Mouse (Mus musculus): ENCODE data around the gene Adgrf1. TPM values are rescaled to one million over a fixed set of nuclear protein-coding genes. Genes with fewer than 3 reads are reported as not detected.

The Adgrf1 gene
- total and polyA plus RNA-seq, 3 experiments, result not detected

- TF ChIP-seq KAT2A (IDR thresholded peaks at IDR 0.05; ENCODE audit: insufficient replicate concordance, low read length) (no peak), NELFE (IDR thresholded peaks at IDR 0.05; ENCODE audit: low read depth, low read length) (no peak), UBTF (IDR thresholded peaks at IDR 0.05; ENCODE audit: low read depth, low read length) (no peak), MAFK (IDR thresholded peaks at IDR 0.05; ENCODE audit: insufficient replicate concordance, low read length) (no peak), CHD1 (IDR thresholded peaks at IDR 0.05; ENCODE audit: low read depth, low read length) (no peak)
- Histone ChIP-seq H3K9ac (ENCODE audit: insufficient read depth, low read depth) (no peak overlapping the region), H3K36me3 (replicated peaks in 1 of 2; ENCODE audit: control insufficient read depth in 1 of 2, insufficient read depth in 1 of 2, low read length in 1 of 2) (no peaks in the 10 kb centered on the region), H3K4me1 (ENCODE audit: control insufficient read depth in 1 of 2, insufficient read depth in 2 of 2) (no peaks in the 10 kb centered on the region), H3K4me3 (replicated peaks in 1 of 3; ENCODE audit: low read depth in 2 of 3, low read length in 2 of 3, poor library complexity in 1 of 3) (no peak overlapping the region), H3K79me2 (replicated peaks; ENCODE audit: control insufficient read depth, extremely low read depth, insufficient read depth, poor library complexity, severe bottlenecking) (no peaks in the 10 kb centered on the region), H3K27ac (ENCODE audit: insufficient read depth, low read depth) (no peak overlapping the region), H3K4me2 (ENCODE audit: insufficient read depth, low read depth, poor library complexity, severe bottlenecking) (no peak overlapping the region), H3K27me3 (replicated peaks) (no peaks in the 10 kb centered on the region), H3K9me3 (replicated peaks; ENCODE audit: low read length) (peaks cover 36% of the 10 kb centered on the region)
- in situ Hi-C loops (cut with MboI; ENCODE audit: low pct_ligation_motif_present, low pct_unique_long_range_greater_than_20kb, low sequenced_read_pairs), result no loop called here
- dilution Hi-C loops (cut with MboI; ENCODE audit: extremely low pct_ligation_motif_present, extremely low pct_unique_long_range_greater_than_20kb, low sequenced_read_pairs), result no loop called here
- DNase-seq (ENCODE audit: extremely low read depth), result no peak
Observed at GRCm38 (mm10) chr17:43361021-43361420, 90.9 kb downstream of the Adgrf1 start.

- no peak overlapping the region for H3K27ac ChIP-seq (ENCODE audit: insufficient read depth, low read depth)
- dilution Hi-C loops (cut with MboI; ENCODE audit: extremely low pct_ligation_motif_present, extremely low pct_unique_long_range_greater_than_20kb, low sequenced_read_pairs), result no loop called here
- H3K4me2 ChIP-seq (ENCODE audit: insufficient read depth, low read depth, poor library complexity, severe bottlenecking), result no peak overlapping the region
- H3K27me3 ChIP-seq (replicated peaks), result no peaks in the 10 kb centered on the region
- H3K36me3 ChIP-seq (replicated peaks in 1 of 2; ENCODE audit: control insufficient read depth in 1 of 2, insufficient read depth in 1 of 2, low read length in 1 of 2), result no peaks in the 10 kb centered on the region
- H3K4me3 ChIP-seq (replicated peaks in 1 of 3; ENCODE audit: low read depth in 2 of 3, low read length in 2 of 3, poor library complexity in 1 of 3), result no peak overlapping the region
- H3K9me3 ChIP-seq (replicated peaks; ENCODE audit: low read length), result peaks cover 37% of the 10 kb centered on the region
- no peak for DNase-seq (ENCODE audit: extremely low read depth)
- H3K4me1 ChIP-seq (ENCODE audit: control insufficient read depth in 1 of 2, insufficient read depth in 2 of 2), result no peaks in the 10 kb centered on the region; a peak in 1 of 4 replicates
- no peak for TF ChIP-seq KAT2A (IDR thresholded peaks at IDR 0.05; ENCODE audit: insufficient replicate concordance, low read length)
- no peak for TF ChIP-seq MAFK (IDR thresholded peaks at IDR 0.05; ENCODE audit: insufficient replicate concordance, low read length)
- TF ChIP-seq SIN3A (IDR thresholded peaks at IDR 0.05; ENCODE audit: low read length), result no peak
- TF ChIP-seq CTCF (conservative IDR thresholded peaks at IDR 0.05 in 1 of 2, IDR thresholded peaks at IDR 0.05 in 1 of 2; ENCODE audit: low read depth in 2 of 2, low read length in 2 of 2), result no peak
- TF ChIP-seq IRF4 (IDR thresholded peaks at IDR 0.05; ENCODE audit: low read depth, low read length), result no peak
- TF ChIP-seq ZNF384 (IDR thresholded peaks at IDR 0.05; ENCODE audit: low read depth, low read length), result no peak
- TF ChIP-seq ZMIZ1 (IDR thresholded peaks at IDR 0.05; ENCODE audit: low read depth, low read length), result no peak
- TF ChIP-seq MAZ (IDR thresholded peaks at IDR 0.05; ENCODE audit: low read depth, low read length), result no peak
- TF ChIP-seq EP300 (IDR thresholded peaks at IDR 0.05; ENCODE audit: low read length), result no peak
- in situ Hi-C loops (cut with MboI; ENCODE audit: low pct_ligation_motif_present, low pct_unique_long_range_greater_than_20kb, low sequenced_read_pairs), result no loop called here
- no peak overlapping the region for H3K9ac ChIP-seq (ENCODE audit: insufficient read depth, low read depth)
- H3K79me2 ChIP-seq (replicated peaks; ENCODE audit: control insufficient read depth, extremely low read depth, insufficient read depth, poor library complexity, severe bottlenecking), result no peaks in the 10 kb centered on the region
Observed at GRCm38 (mm10) chr17:43362362-43362761, 92.2 kb downstream of the Adgrf1 start.

GRCm38 (mm10) chr17:43362881-43363280 lies 92.8 kb downstream of the Adgrf1 start:
- Histone ChIP-seq H3K4me2 (ENCODE audit: insufficient read depth, low read depth, poor library complexity, severe bottlenecking) (no peak overlapping the region), H3K79me2 (replicated peaks; ENCODE audit: control insufficient read depth, extremely low read depth, insufficient read depth, poor library complexity, severe bottlenecking) (no peaks in the 10 kb centered on the region), H3K9ac (ENCODE audit: insufficient read depth, low read depth) (no peak overlapping the region), H3K9me3 (replicated peaks; ENCODE audit: low read length) (peaks cover 41% of the 10 kb centered on the region), H3K4me3 (replicated peaks in 1 of 3; ENCODE audit: low read depth in 2 of 3, low read length in 2 of 3, poor library complexity in 1 of 3) (no peak overlapping the region), H3K4me1 (ENCODE audit: control insufficient read depth in 1 of 2, insufficient read depth in 2 of 2) (no peaks in the 10 kb centered on the region; a peak in 1 of 4 replicates), H3K27ac (ENCODE audit: insufficient read depth, low read depth) (no peak overlapping the region), H3K36me3 (replicated peaks in 1 of 2; ENCODE audit: control insufficient read depth in 1 of 2, insufficient read depth in 1 of 2, low read length in 1 of 2) (no peaks in the 10 kb centered on the region), H3K27me3 (replicated peaks) (no peaks in the 10 kb centered on the region)
- in situ Hi-C loops (cut with MboI; ENCODE audit: low pct_ligation_motif_present, low pct_unique_long_range_greater_than_20kb, low sequenced_read_pairs), result no loop called here
- dilution Hi-C loops (cut with MboI; ENCODE audit: extremely low pct_ligation_motif_present, extremely low pct_unique_long_range_greater_than_20kb, low sequenced_read_pairs), result no loop called here
- TF ChIP-seq KAT2A (IDR thresholded peaks at IDR 0.05; ENCODE audit: insufficient replicate concordance, low read length), result no peak
- no peak for TF ChIP-seq MAZ (IDR thresholded peaks at IDR 0.05; ENCODE audit: low read depth, low read length)
- no peak for TF ChIP-seq ZKSCAN1 (IDR thresholded peaks at IDR 0.05; ENCODE audit: borderline replicate concordance, low read depth, low read length)
- TF ChIP-seq MYC (IDR thresholded peaks at IDR 0.05; ENCODE audit: low read depth, low read length), result no peak
- no peak for TF ChIP-seq RAD21 (IDR thresholded peaks at IDR 0.05; ENCODE audit: low read depth, low read length)
- TF ChIP-seq ZNF384 (IDR thresholded peaks at IDR 0.05; ENCODE audit: low read depth, low read length), result no peak
- TF ChIP-seq TBP (conservative IDR thresholded peaks at IDR 0.05; ENCODE audit: low read depth, low read length), result no peak
- TF ChIP-seq MEF2A (IDR thresholded peaks at IDR 0.05; ENCODE audit: borderline replicate concordance, low read depth, low read length), result no peak
- no peak for TF ChIP-seq MXI1 (IDR thresholded peaks at IDR 0.05; ENCODE audit: low read depth, low read length)
- TF ChIP-seq E2F4 (IDR thresholded peaks at IDR 0.05; ENCODE audit: insufficient replicate concordance, low read depth, low read length), result no peak
- TF ChIP-seq GABPA (IDR thresholded peaks at IDR 0.05; ENCODE audit: insufficient replicate concordance, low read depth, low read length), result no peak
- TF ChIP-seq ETS1 (conservative IDR thresholded peaks at IDR 0.05; ENCODE audit: low read depth, low read length), result no peak
- TF ChIP-seq ZMIZ1 (IDR thresholded peaks at IDR 0.05; ENCODE audit: low read depth, low read length), result no peak
- no peak for TF ChIP-seq CTCF (conservative IDR thresholded peaks at IDR 0.05 in 1 of 2, IDR thresholded peaks at IDR 0.05 in 1 of 2; ENCODE audit: low read depth in 2 of 2, low read length in 2 of 2)
- TF ChIP-seq EP300 (IDR thresholded peaks at IDR 0.05; ENCODE audit: low read length), result no peak
- no peak for TF ChIP-seq USF1 (IDR thresholded peaks at IDR 0.05; ENCODE audit: low read depth, low read length)
- TF ChIP-seq IRF4 (IDR thresholded peaks at IDR 0.05; ENCODE audit: low read depth, low read length), result no peak
- no peak for TF ChIP-seq BHLHE40 (IDR thresholded peaks at IDR 0.05; ENCODE audit: low read depth, low read length)
- TF ChIP-seq MAX (IDR thresholded peaks at IDR 0.05; ENCODE audit: low read length), result no peak
- DNase-seq (ENCODE audit: extremely low read depth), result no peak
